Mouse (Mus musculus): ENCODE data around the gene Psmd9.
"Not testable (repeated sequence)": the region's sequence is repeated elsewhere in the genome, so short reads cannot be mapped to it uniquely, and the experiment has no call there.

GRCm38 (mm10) chr5:123222346-123223050 is 53.3 kb downstream of the Psmd9 start:
- not testable (repeated sequence) for TF ChIP-seq CTCF (IDR thresholded peaks at IDR 0.05; ENCODE audit: borderline replicate concordance, insufficient read depth, low read depth, low read length); POLR2A (IDR thresholded peaks at IDR 0.05; ENCODE audit: borderline replicate concordance, insufficient read depth, low read length)

Data from cerebellum, adult 2 months (tissue).